Mouse (Mus musculus): ENCODE measurements around the gene Pgpep1l.
"Not testable (repeated sequence)": the region's sequence is repeated elsewhere in the genome, so short reads cannot be mapped to it uniquely, and the experiment has no call there.

Gene Pgpep1l

GRCm38 (mm10) chr7:68264028-68264453 is at the start of gene Pgpep1l:
TSS of gene Pgpep1l (minus strand) at chr7:68264233.
- ATAC-seq (ENCODE audit: insufficient number of reproducible peaks, low FRiP score, low TSS enrichment), result no peak

- no peak for ATAC-seq (ENCODE audit: insufficient number of reproducible peaks, low FRiP score, low TSS enrichment)
These were observed 49.2 kb upstream of the Pgpep1l start for GRCm38 (mm10) chr7:68313038-68313782.

- peak; percentile 50 for ATAC-seq (ENCODE audit: insufficient number of reproducible peaks, low FRiP score, low TSS enrichment)
These were observed 48.4 kb upstream of the Pgpep1l start for GRCm38 (mm10) chr7:68312395-68312794.

- ATAC-seq (ENCODE audit: insufficient number of reproducible peaks, low FRiP score, low TSS enrichment), result no peak
These were observed 47.4 kb upstream of the Pgpep1l start for GRCm38 (mm10) chr7:68311469-68311868.

- ATAC-seq (ENCODE audit: insufficient number of reproducible peaks, low FRiP score, low TSS enrichment), result no peak
These were observed 42.7 kb upstream of the Pgpep1l start for GRCm38 (mm10) chr7:68306756-68307155.

- ATAC-seq (ENCODE audit: insufficient number of reproducible peaks, low FRiP score, low TSS enrichment), result no peak
These were observed 41.9 kb upstream of the Pgpep1l start for GRCm38 (mm10) chr7:68305781-68306575.

- ATAC-seq (ENCODE audit: insufficient number of reproducible peaks, low FRiP score, low TSS enrichment), result no peak
These were observed 39.7 kb upstream of the Pgpep1l start for GRCm38 (mm10) chr7:68303685-68304084.

- ATAC-seq (ENCODE audit: insufficient number of reproducible peaks, low FRiP score, low TSS enrichment), result peak; percentile 87
These were observed 38.8 kb upstream of the Pgpep1l start for GRCm38 (mm10) chr7:68302586-68303433.

- ATAC-seq (ENCODE audit: insufficient number of reproducible peaks, low FRiP score, low TSS enrichment), result no peak
These were observed 37.1 kb upstream of the Pgpep1l start for GRCm38 (mm10) chr7:68301160-68301559.

- no peak for ATAC-seq (ENCODE audit: insufficient number of reproducible peaks, low FRiP score, low TSS enrichment)
These were observed 34.5 kb upstream of the Pgpep1l start for GRCm38 (mm10) chr7:68298381-68299076.

- no peak for ATAC-seq (ENCODE audit: insufficient number of reproducible peaks, low FRiP score, low TSS enrichment)
These were observed 32.5 kb upstream of the Pgpep1l start for GRCm38 (mm10) chr7:68296487-68296886.

- ATAC-seq (ENCODE audit: insufficient number of reproducible peaks, low FRiP score, low TSS enrichment), result no peak
These were observed 30.2 kb upstream of the Pgpep1l start for GRCm38 (mm10) chr7:68293997-68294789.

GRCm38 (mm10) chr7:68291603-68292002 is 27.6 kb upstream of the Pgpep1l start:
- ATAC-seq (ENCODE audit: insufficient number of reproducible peaks, low FRiP score, low TSS enrichment), result no peak

- ATAC-seq (ENCODE audit: insufficient number of reproducible peaks, low FRiP score, low TSS enrichment), result no peak
These were observed 25.0 kb upstream of the Pgpep1l start for GRCm38 (mm10) chr7:68289081-68289480.

GRCm38 (mm10) chr7:68288000-68288399 is 24.0 kb upstream of the Pgpep1l start:
- not testable (repeated sequence) for ATAC-seq (ENCODE audit: insufficient number of reproducible peaks, low FRiP score, low TSS enrichment)

- ATAC-seq (ENCODE audit: insufficient number of reproducible peaks, low FRiP score, low TSS enrichment), result no peak
These were observed 23.5 kb upstream of the Pgpep1l start for GRCm38 (mm10) chr7:68287582-68287981.

- no peak for ATAC-seq (ENCODE audit: insufficient number of reproducible peaks, low FRiP score, low TSS enrichment)
These were observed 22.8 kb upstream of the Pgpep1l start for GRCm38 (mm10) chr7:68286526-68287481.

GRCm38 (mm10) chr7:68285851-68286298 is 21.8 kb upstream of the Pgpep1l start:
- ATAC-seq (ENCODE audit: insufficient number of reproducible peaks, low FRiP score, low TSS enrichment), result no peak
